Mouse (Mus musculus): ENCODE measurements at regions not wholly inside any gene's neighbourhood (a gene's known extent, or its start where the extent isn't known, plus 50 kb on each side); places are given as distances from the start of the nearest gene placed in this dataset.

DNA sequence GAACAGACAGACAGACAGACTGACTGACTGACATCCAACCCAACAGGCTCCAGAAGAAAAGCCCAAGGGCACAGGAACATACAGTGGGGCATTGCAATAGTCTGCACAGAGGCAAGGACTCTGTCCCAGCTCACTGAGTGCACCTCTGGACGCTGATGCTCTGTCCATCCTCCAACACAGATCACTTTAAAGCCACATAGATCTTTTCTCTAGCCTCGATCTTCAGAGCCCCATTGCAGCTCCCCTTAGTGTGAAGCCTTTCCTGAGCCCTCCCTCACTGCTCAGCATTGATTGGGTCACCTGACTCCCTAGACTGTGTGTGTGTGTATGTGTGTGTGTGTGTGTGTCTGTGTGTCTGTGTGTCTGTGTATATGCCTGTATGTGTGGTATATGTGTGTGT is 218.2 kb upstream of the Srrm4 start:
- Histone ChIP-seq H3K4me2 (ENCODE audit: low read depth) (no peak overlapping the region), H3K27me3 (ENCODE audit: control insufficient read depth, insufficient read depth, insufficient read length) (no peaks in the 10 kb centered on the region), H3ac (ENCODE audit: control insufficient read depth, insufficient read length) (no peak overlapping the region), H3K36me3 (ENCODE audit: control insufficient read depth, insufficient read depth) (no peaks in the 10 kb centered on the region), H3K4me3 (no peak overlapping the region), H3K79me2 (ENCODE audit: control insufficient read depth, insufficient read depth) (no peaks in the 10 kb centered on the region)
- no peak for TF ChIP-seq CEBPB (IDR thresholded peaks at IDR 0.05; ENCODE audit: insufficient read depth, poor library complexity, severe bottlenecking)
- TF ChIP-seq MAX (IDR thresholded peaks at IDR 0.05; ENCODE audit: low read depth), result no peak
- no peak for TF ChIP-seq E2F4 (IDR thresholded peaks at IDR 0.05; ENCODE audit: insufficient read depth)
- no peak for TF ChIP-seq USF1 (IDR thresholded peaks at IDR 0.05; ENCODE audit: low read depth)
- TF ChIP-seq MYOG (IDR thresholded peaks at IDR 0.05; ENCODE audit: control insufficient read depth in 1 of 3, insufficient read depth in 1 of 3, insufficient read length in 2 of 3, low read depth in 2 of 3), result no peak
- no peak for TF ChIP-seq POLR2AphosphoS2 (IDR thresholded peaks at IDR 0.05; ENCODE audit: insufficient read length, low read depth)
- no peak for TF ChIP-seq TCF3 (IDR thresholded peaks at IDR 0.05; ENCODE audit: insufficient read length, low read depth)
- no peak for TF ChIP-seq TCF12 (IDR thresholded peaks at IDR 0.05; ENCODE audit: insufficient read depth, poor library complexity, severe bottlenecking)
- TF ChIP-seq MYOD1 (IDR thresholded peaks at IDR 0.05; ENCODE audit: control insufficient read depth in 1 of 3, insufficient read length in 2 of 3, low read depth in 2 of 3), result no peak
- TF ChIP-seq SRF (IDR thresholded peaks at IDR 0.05; ENCODE audit: control insufficient read depth, insufficient read length, low read depth), result no peak
- TF ChIP-seq REST (IDR thresholded peaks at IDR 0.05; ENCODE audit: insufficient read depth, insufficient read length), result no peak
- no peak for TF ChIP-seq POLR2A (IDR thresholded peaks at IDR 0.05; ENCODE audit: insufficient read length, low read depth)

GRCm38 (mm10) chr5:116809001-116809759 is 217.6 kb upstream of the Srrm4 start:
- Histone ChIP-seq H3K4me3 (no peak overlapping the region), H3K4me2 (ENCODE audit: low read depth) (no peak overlapping the region), H3ac (ENCODE audit: control insufficient read depth, insufficient read length) (no peak overlapping the region), H3K36me3 (ENCODE audit: control insufficient read depth, insufficient read depth) (no peaks in the 10 kb centered on the region), H3K79me2 (ENCODE audit: control insufficient read depth, insufficient read depth) (no peaks in the 10 kb centered on the region), H3K27me3 (ENCODE audit: control insufficient read depth, insufficient read depth, insufficient read length) (no peaks in the 10 kb centered on the region)
- TF ChIP-seq REST (IDR thresholded peaks at IDR 0.05; ENCODE audit: insufficient read depth, insufficient read length), result no peak
- no peak for TF ChIP-seq TCF12 (IDR thresholded peaks at IDR 0.05; ENCODE audit: insufficient read depth, poor library complexity, severe bottlenecking)
- TF ChIP-seq POLR2A (IDR thresholded peaks at IDR 0.05; ENCODE audit: insufficient read length, low read depth), result no peak
- no peak for TF ChIP-seq MYOG (IDR thresholded peaks at IDR 0.05; ENCODE audit: control insufficient read depth in 1 of 3, insufficient read depth in 1 of 3, insufficient read length in 2 of 3, low read depth in 2 of 3)
- TF ChIP-seq TCF3 (IDR thresholded peaks at IDR 0.05; ENCODE audit: insufficient read length, low read depth), result no peak
- TF ChIP-seq SRF (IDR thresholded peaks at IDR 0.05; ENCODE audit: control insufficient read depth, insufficient read length, low read depth), result no peak
- TF ChIP-seq MAX (IDR thresholded peaks at IDR 0.05; ENCODE audit: low read depth), result no peak
- no peak for TF ChIP-seq CEBPB (IDR thresholded peaks at IDR 0.05; ENCODE audit: insufficient read depth, poor library complexity, severe bottlenecking)
- no peak for TF ChIP-seq USF1 (IDR thresholded peaks at IDR 0.05; ENCODE audit: low read depth)
- no peak for TF ChIP-seq MYOD1 (IDR thresholded peaks at IDR 0.05; ENCODE audit: control insufficient read depth in 1 of 3, insufficient read length in 2 of 3, low read depth in 2 of 3)
- TF ChIP-seq POLR2AphosphoS2 (IDR thresholded peaks at IDR 0.05; ENCODE audit: insufficient read length, low read depth), result no peak
- TF ChIP-seq E2F4 (IDR thresholded peaks at IDR 0.05; ENCODE audit: insufficient read depth), result no peak

DNA sequence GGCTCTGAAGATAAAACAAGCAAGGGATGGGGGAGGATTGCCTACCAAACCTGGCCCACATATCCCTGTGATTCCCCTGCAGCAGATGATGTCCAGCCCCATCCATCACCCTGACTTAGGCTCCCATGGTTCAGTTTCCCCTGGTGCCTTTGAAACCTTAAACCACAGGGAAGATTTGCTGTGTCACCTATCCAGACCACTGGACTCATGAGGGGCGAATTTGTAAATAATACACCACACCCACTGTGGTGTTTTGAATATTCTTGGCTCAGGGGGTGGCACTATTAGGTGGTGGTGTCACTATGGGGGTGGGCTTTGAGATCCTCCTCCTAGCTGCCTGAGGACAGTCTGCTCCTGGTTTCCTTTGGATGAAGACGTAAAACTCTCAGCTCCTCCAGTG is 205.8 kb upstream of the Srrm4 start:
- Histone ChIP-seq H3K79me2 (ENCODE audit: control insufficient read depth, insufficient read depth) (no peaks in the 10 kb centered on the region), H3ac (ENCODE audit: control insufficient read depth, insufficient read length) (no peak overlapping the region), H3K4me3 (no peak overlapping the region), H3K4me2 (ENCODE audit: low read depth) (no peak overlapping the region), H3K27me3 (ENCODE audit: control insufficient read depth, insufficient read depth, insufficient read length) (no peaks in the 10 kb centered on the region), H3K36me3 (ENCODE audit: control insufficient read depth, insufficient read depth) (no peaks in the 10 kb centered on the region)
- TF ChIP-seq REST (IDR thresholded peaks at IDR 0.05; ENCODE audit: insufficient read depth, insufficient read length) (no peak), CEBPB (IDR thresholded peaks at IDR 0.05; ENCODE audit: insufficient read depth, poor library complexity, severe bottlenecking) (no peak)

DNA sequence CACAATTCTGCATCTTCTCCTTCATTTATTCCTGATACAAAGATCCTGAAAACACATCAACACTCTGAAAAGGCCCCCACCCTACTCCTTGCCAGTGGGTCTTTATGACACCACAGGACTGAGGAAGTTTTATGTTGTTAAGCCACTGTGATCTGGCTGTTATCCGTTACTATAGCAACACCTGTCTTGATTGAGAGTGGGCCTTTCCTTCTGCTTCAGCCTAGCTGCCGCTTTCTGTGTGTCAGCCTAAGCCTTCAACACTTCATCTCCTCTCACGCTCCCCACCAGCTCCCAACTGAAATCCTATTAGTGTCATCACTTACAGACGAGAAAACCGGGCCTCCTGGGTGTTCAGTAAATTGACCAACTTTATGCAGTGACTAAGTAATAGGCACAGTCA is 203.6 kb upstream of the Srrm4 start:
- H3K27me3 ChIP-seq (ENCODE audit: control insufficient read depth, insufficient read depth, insufficient read length), result no peaks in the 10 kb centered on the region
- H3ac ChIP-seq (ENCODE audit: control insufficient read depth, insufficient read length), result no peak overlapping the region
- TF ChIP-seq SRF (IDR thresholded peaks at IDR 0.05; ENCODE audit: control insufficient read depth, insufficient read length, low read depth) (no peak), MYOG (IDR thresholded peaks at IDR 0.05; ENCODE audit: control insufficient read depth in 1 of 3, insufficient read depth in 1 of 3, insufficient read length in 2 of 3, low read depth in 2 of 3) (no peak), MYOD1 (IDR thresholded peaks at IDR 0.05; ENCODE audit: control insufficient read depth in 1 of 3, insufficient read length in 2 of 3, low read depth in 2 of 3) (no peak)
- no peaks in the 10 kb centered on the region for H3K79me2 ChIP-seq (ENCODE audit: control insufficient read depth, insufficient read depth)
- H3K4me2 ChIP-seq (ENCODE audit: low read depth), result no peak overlapping the region
- H3K4me3 ChIP-seq, result no peak overlapping the region
- no peaks in the 10 kb centered on the region for H3K36me3 ChIP-seq (ENCODE audit: control insufficient read depth, insufficient read depth)

GRCm38 (mm10) chr5:116790419-116790818 is 198.8 kb upstream of the Srrm4 start:
- Histone ChIP-seq H3K4me3 (no peak overlapping the region), H3K36me3 (ENCODE audit: control insufficient read depth, insufficient read depth) (no peaks in the 10 kb centered on the region), H3K4me2 (ENCODE audit: low read depth) (no peak overlapping the region), H3ac (ENCODE audit: control insufficient read depth, insufficient read length) (no peak overlapping the region), H3K79me2 (ENCODE audit: control insufficient read depth, insufficient read depth) (no peaks in the 10 kb centered on the region), H3K27me3 (ENCODE audit: control insufficient read depth, insufficient read depth, insufficient read length) (no peaks in the 10 kb centered on the region)
- TF ChIP-seq TCF12 (IDR thresholded peaks at IDR 0.05; ENCODE audit: insufficient read depth, poor library complexity, severe bottlenecking), result no peak
- no peak for TF ChIP-seq POLR2AphosphoS2 (IDR thresholded peaks at IDR 0.05; ENCODE audit: insufficient read length, low read depth)
- no peak for TF ChIP-seq SRF (IDR thresholded peaks at IDR 0.05; ENCODE audit: control insufficient read depth, insufficient read length, low read depth)
- no peak for TF ChIP-seq MYOD1 (IDR thresholded peaks at IDR 0.05; ENCODE audit: control insufficient read depth in 1 of 3, insufficient read length in 2 of 3, low read depth in 2 of 3)
- no peak for TF ChIP-seq MYOG (IDR thresholded peaks at IDR 0.05; ENCODE audit: control insufficient read depth in 1 of 3, insufficient read depth in 1 of 3, insufficient read length in 2 of 3, low read depth in 2 of 3)
- TF ChIP-seq USF1 (IDR thresholded peaks at IDR 0.05; ENCODE audit: low read depth), result no peak
- no peak for TF ChIP-seq E2F4 (IDR thresholded peaks at IDR 0.05; ENCODE audit: insufficient read depth)
- TF ChIP-seq REST (IDR thresholded peaks at IDR 0.05; ENCODE audit: insufficient read depth, insufficient read length), result no peak
- no peak for TF ChIP-seq CEBPB (IDR thresholded peaks at IDR 0.05; ENCODE audit: insufficient read depth, poor library complexity, severe bottlenecking)
- no peak for TF ChIP-seq POLR2A (IDR thresholded peaks at IDR 0.05; ENCODE audit: insufficient read length, low read depth)
- TF ChIP-seq MAX (IDR thresholded peaks at IDR 0.05; ENCODE audit: low read depth), result no peak
- TF ChIP-seq TCF3 (IDR thresholded peaks at IDR 0.05; ENCODE audit: insufficient read length, low read depth), result no peak

Measured in myocyte (in vitro differentiated cells).